Mouse (Mus musculus): ENCODE measurements around the gene Rab7b.

DNA sequence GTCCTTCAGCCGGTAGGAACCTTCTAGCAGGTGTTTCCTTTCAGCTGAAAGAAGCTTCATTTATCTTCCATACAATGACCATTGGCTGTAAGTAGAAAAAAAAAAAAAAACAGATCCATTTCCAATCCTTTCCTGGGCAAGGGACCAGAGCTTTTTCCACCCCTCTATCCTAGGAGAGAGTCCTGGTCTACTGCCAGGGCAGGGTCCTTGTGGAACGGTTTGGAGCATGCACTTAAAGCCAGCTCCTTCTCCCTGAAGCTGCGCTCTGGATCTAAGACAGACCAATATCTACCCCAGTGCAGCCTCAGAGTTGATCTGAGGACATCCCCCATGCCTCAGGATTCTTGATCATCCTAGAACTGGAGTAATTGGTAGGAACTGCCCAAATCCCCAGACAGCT is 33.5 kb downstream of the Rab7b start:
- TF ChIP-seq CTCF (IDR thresholded peaks at IDR 0.05; ENCODE audit: borderline replicate concordance, insufficient read depth, low read depth, low read length) (no peak), POLR2A (IDR thresholded peaks at IDR 0.05; ENCODE audit: borderline replicate concordance, insufficient read depth, low read length) (no peak)
